Mouse (Mus musculus) embryonic facial prominence, embryonic 15.5 days (tissue): ENCODE data around the gene Galk1. TPM values are rescaled to one million over a fixed set of nuclear protein-coding genes. Genes with fewer than 3 reads are reported as not detected.

Experiments used
- ATAC-seq: fragments of 200-750 bp; cut with Nextera tagmentation; 2 replicates; pipeline ENCODE4 v1.8.0; 2017; ENCODE audit warnings: low read depth, moderate TSS enrichment; ENCODE audit not compliant: insufficient number of reproducible peaks, low FRiP score, low TSS enrichment
- H3K27ac ChIP-seq: fragments of 300-500 bp; sonication (generic); replicated peaks from 2 replicates; pipeline ENCODE4 v1.5.1; 2015; ENCODE audit warnings: mild to moderate bottlenecking, inconsistent platforms
- H3K27me3 ChIP-seq: fragments of 300-500 bp; sonication (generic); 2 replicates; pipeline ENCODE4 v1.6.1; 2015; ENCODE audit warnings: inconsistent platforms
- H3K36me3 ChIP-seq: fragments of 300-500 bp; sonication (generic); 2 replicates; pipeline ENCODE4 v1.6.1; 2015; ENCODE audit warnings: mild to moderate bottlenecking, inconsistent platforms
- H3K4me1 ChIP-seq: fragments of 300-500 bp; sonication (generic); 2 replicates; pipeline ENCODE4 v1.6.1; 2015; ENCODE audit warnings: inconsistent platforms
- H3K4me2 ChIP-seq: fragments of 300-500 bp; sonication (generic); replicated peaks from 2 replicates; pipeline ENCODE4 v1.6.1; 2015; ENCODE audit warnings: mild to moderate bottlenecking, inconsistent platforms
- H3K4me3 ChIP-seq: fragments of 300-500 bp; sonication (generic); replicated peaks from 2 replicates; pipeline ENCODE4 v1.5.1; 2015; ENCODE audit warnings: mild to moderate bottlenecking, inconsistent platforms
- H3K9ac ChIP-seq: fragments of 300-500 bp; sonication (generic); 2 replicates; pipeline ENCODE4 v1.6.1; 2015; ENCODE audit warnings: inconsistent platforms
- H3K9me3 ChIP-seq: fragments of 300-500 bp; sonication (generic); replicated peaks from 2 replicates; pipeline ENCODE4 v1.6.1; 2016; ENCODE audit warnings: inconsistent platforms
- WGBS: fragments of 180-500 bp; shearing (Covaris S2); methylation state at CpG from one replicate; pipeline ENCODE4 v1.1.7; 2015; 5-methylcytosine and 5-hydroxymethylcytosine counted together
- polyA plus RNA-seq: library from polyadenylated mRNA; unstranded; fragments of >200 nt; fragmentation: Nextera tagmentation; extraction: Ambion mirVana; gene quantifications from 2 replicates; pipeline ENCODE4 v1.2.1, GENCODE M21; 2015

Galk1 gene
- 173 and 176 TPM in 2 replicates for polyA plus RNA-seq

- Histone ChIP-seq H3K4me1 (peaks cover 29% of the 10 kb centered on the region), H3K9me3 (no peaks in the 10 kb centered on the region), H3K27me3 (no peaks in the 10 kb centered on the region), H3K36me3 (peaks cover 28% of the 10 kb centered on the region), H3K4me3 (peak within 1 kb of the TSS; percentile 60), H3K27ac (peak within 1 kb of the TSS; percentile 94), H3K9ac (peak within 1 kb of the TSS; percentile 74), H3K4me2 (peak within 1 kb of the TSS; percentile 62)
- ATAC-seq = peak; percentile 91
- under 1% methylated on average over 55 of the region's 55 CpGs for WGBS
These were observed at the start of gene Galk1 for GRCm38 (mm10) chr11:116012262-116012947. Galk1 (minus strand) TSS chr11:116012719.

GRCm38 (mm10) chr11:116061641-116062415, 49.3 kb upstream of the Galk1 start:
- ATAC-seq = no peak
- WGBS = 89% methylated on average over 13 of the region's 13 CpGs
- H3K27me3 ChIP-seq = no peaks in the 10 kb centered on the region
- H3K9ac ChIP-seq = no peak overlapping the region
- H3K4me1 ChIP-seq = 0 out of 2 replicates have a peak, but pooled peaks cover 5% of the 10 kb centered on the region
- no peak overlapping the region for H3K4me3 ChIP-seq
- H3K9me3 ChIP-seq = no peaks in the 10 kb centered on the region
- no peak overlapping the region for H3K4me2 ChIP-seq
- no peak overlapping the region for H3K27ac ChIP-seq
- peaks cover 53% of the 10 kb centered on the region for H3K36me3 ChIP-seq

- Histone ChIP-seq H3K4me1 (0 out of 2 replicates have a peak, but pooled peaks cover 5% of the 10 kb centered on the region), H3K27me3 (no peaks in the 10 kb centered on the region), H3K9ac (no peak overlapping the region), H3K27ac (0 out of 2 replicates have a peak overlapping the region, but pooled peaks have one; percentile 2), H3K4me2 (no peak overlapping the region), H3K36me3 (peaks cover 64% of the 10 kb centered on the region), H3K4me3 (no peak overlapping the region), H3K9me3 (no peaks in the 10 kb centered on the region)
- ATAC-seq = no peak
- 79% methylated on average over 9 of the region's 9 CpGs for whole genome bisulfite sequencing
These were observed 48.1 kb upstream of the Galk1 start for GRCm38 (mm10) chr11:116060596-116060995.

GRCm38 (mm10) chr11:116059691-116060025, 47.1 kb upstream of the Galk1 start:
- Histone ChIP-seq H3K27ac (no peak overlapping the region), H3K9me3 (no peaks in the 10 kb centered on the region), H3K36me3 (peaks cover 73% of the 10 kb centered on the region), H3K27me3 (no peaks in the 10 kb centered on the region), H3K4me2 (no peak overlapping the region), H3K4me3 (no peak overlapping the region), H3K4me1 (0 out of 2 replicates have a peak, but pooled peaks cover 5% of the 10 kb centered on the region), H3K9ac (no peak overlapping the region)
- WGBS = 93% methylated on average over 11 of the region's 11 CpGs
- no peak for ATAC-seq

- no peak for ATAC-seq
- Histone ChIP-seq H3K27ac (no peak overlapping the region), H3K36me3 (peaks cover 79% of the 10 kb centered on the region), H3K4me3 (no peak overlapping the region), H3K27me3 (no peaks in the 10 kb centered on the region), H3K4me2 (no peak overlapping the region), H3K4me1 (0 out of 2 replicates have a peak, but pooled peaks cover 5% of the 10 kb centered on the region), H3K9me3 (no peaks in the 10 kb centered on the region), H3K9ac (no peak overlapping the region)
- WGBS = 87% methylated on average over 17 of the region's 17 CpGs
These were observed 46.6 kb upstream of the Galk1 start for GRCm38 (mm10) chr11:116058868-116059690.

- H3K27ac ChIP-seq = no peak overlapping the region
- WGBS = 55% methylated on average over 12 of the region's 12 CpGs
- no peaks in the 10 kb centered on the region for H3K9me3 ChIP-seq
These were observed 45.6 kb upstream of the Galk1 start for GRCm38 (mm10) chr11:116058022-116058614.

GRCm38 (mm10) chr11:116057237-116057881, 44.8 kb upstream of the Galk1 start:
- no peaks in the 10 kb centered on the region for H3K27me3 ChIP-seq

More at GRCm38 (mm10) chr11:116058022-116058614, 45.6 kb upstream of the Galk1 start:
- peaks cover 88% of the 10 kb centered on the region for H3K36me3 ChIP-seq
- no peak overlapping the region for H3K4me3 ChIP-seq
- ATAC-seq = no peak
- 0 out of 2 replicates have a peak, but pooled peaks cover under 1% of the 10 kb centered on the region for H3K4me1 ChIP-seq
- no peaks in the 10 kb centered on the region for H3K27me3 ChIP-seq
- no peak overlapping the region for H3K4me2 ChIP-seq
- H3K9ac ChIP-seq = no peak overlapping the region

GRCm38 (mm10) chr11:116055873-116056272, 43.4 kb upstream of the Galk1 start:
- peaks cover 95% of the 10 kb centered on the region for H3K36me3 ChIP-seq
- no peaks in the 10 kb centered on the region for H3K27me3 ChIP-seq
- WGBS = 90% methylated on average over 11 of the region's 11 CpGs
- no peaks in the 10 kb centered on the region for H3K9me3 ChIP-seq
- H3K4me3 ChIP-seq = no peak overlapping the region
- ATAC-seq = no peak
- H3K4me1 ChIP-seq = no peaks in the 10 kb centered on the region
- no peak overlapping the region for H3K27ac ChIP-seq
- no peak overlapping the region for H3K9ac ChIP-seq
- no peak overlapping the region for H3K4me2 ChIP-seq

More at GRCm38 (mm10) chr11:116057237-116057881, 44.8 kb upstream of the Galk1 start:
- ATAC-seq = no peak
- Histone ChIP-seq H3K4me1 (no peaks in the 10 kb centered on the region), H3K4me2 (no peak overlapping the region), H3K9me3 (no peaks in the 10 kb centered on the region), H3K9ac (no peak overlapping the region), H3K4me3 (no peak overlapping the region), H3K36me3 (peaks cover 93% of the 10 kb centered on the region), H3K27ac (no peak overlapping the region)
- WGBS = 89% methylated on average over 4 of the region's 4 CpGs

- H3K27ac ChIP-seq = no peak overlapping the region
- H3K4me3 ChIP-seq = no peak overlapping the region
- no peaks in the 10 kb centered on the region for H3K27me3 ChIP-seq
- peaks cover 95% of the 10 kb centered on the region for H3K36me3 ChIP-seq
- H3K4me1 ChIP-seq = no peaks in the 10 kb centered on the region
- no peak for ATAC-seq
- H3K9ac ChIP-seq = no peak overlapping the region
- WGBS = 91% methylated on average over 9 of the region's 9 CpGs
- H3K9me3 ChIP-seq = no peaks in the 10 kb centered on the region; the same call in 1 of the 2 replicates
- H3K4me2 ChIP-seq = no peak overlapping the region
These were observed 41.2 kb upstream of the Galk1 start for GRCm38 (mm10) chr11:116053510-116054229.

GRCm38 (mm10) chr11:116050196-116050595, 37.7 kb upstream of the Galk1 start:
- no peak overlapping the region for H3K27ac ChIP-seq
- WGBS = 81% methylated on average over 4 of the region's 4 CpGs
- no peak overlapping the region for H3K4me3 ChIP-seq
- no peaks in the 10 kb centered on the region; the same call in 1 of the 2 replicates for H3K9me3 ChIP-seq
- H3K9ac ChIP-seq = no peak overlapping the region
- H3K4me2 ChIP-seq = no peak overlapping the region
- peaks cover 92% of the 10 kb centered on the region for H3K36me3 ChIP-seq
- no peaks in the 10 kb centered on the region for H3K4me1 ChIP-seq
- ATAC-seq = no peak
- H3K27me3 ChIP-seq = no peaks in the 10 kb centered on the region
